Mouse (Mus musculus): ENCODE data around the gene Gtdc1. TPM values are rescaled to one million over a fixed set of nuclear protein-coding genes. Genes with fewer than 3 reads are reported as not detected.

The Gtdc1 gene
- polyA plus RNA-seq, 1 experiment from 2014 or later = 19.2 TPM

- WGBS = 95% methylated on average over 8 of the region's 8 CpGs
Observed at GRCm38 (mm10) chr2:44923056-44923883, 4.2 kb downstream of the Gtdc1 start.

GRCm38 (mm10) chr2:44922500-44922899, 5.0 kb downstream of the Gtdc1 start:
- 95% methylated on average over 2 of the region's 2 CpGs for WGBS
- Histone ChIP-seq H3K9me3 (no peaks in the 10 kb centered on the region), H3K4me2 (no peak overlapping the region), H3K9ac (no peak overlapping the region), H3K36me3 (no peaks in the 10 kb centered on the region), H3K4me1 (replicated peaks) (peaks cover 8% of the 10 kb centered on the region), H3K4me3 (no peak overlapping the region), H3K27me3 (no peaks in the 10 kb centered on the region), H3K27ac (replicated peaks) (no peak overlapping the region)
- no peak for ATAC-seq (ENCODE audit: low FRiP score, low read depth)

More at GRCm38 (mm10) chr2:44923056-44923883, 4.2 kb downstream of the Gtdc1 start:
- Histone ChIP-seq H3K36me3 (no peaks in the 10 kb centered on the region), H3K4me1 (replicated peaks) (peaks cover 8% of the 10 kb centered on the region), H3K4me2 (no peak overlapping the region), H3K9ac (no peak overlapping the region), H3K27me3 (no peaks in the 10 kb centered on the region), H3K27ac (replicated peaks) (no peak overlapping the region), H3K4me3 (no peak overlapping the region), H3K9me3 (no peaks in the 10 kb centered on the region)
- ATAC-seq (ENCODE audit: low FRiP score, low read depth) = no peak

- Histone ChIP-seq H3K27me3 (no peaks in the 10 kb centered on the region), H3K36me3 (no peaks in the 10 kb centered on the region), H3K9me3 (no peaks in the 10 kb centered on the region), H3K9ac (no peak overlapping the region), H3K27ac (replicated peaks) (no peak overlapping the region), H3K4me3 (no peak overlapping the region), H3K4me2 (no peak overlapping the region), H3K4me1 (replicated peaks) (peaks cover under 1% of the 10 kb centered on the region; the same call in 1 of the 2 replicates)
- WGBS = 91% methylated on average over 3 of the region's 3 CpGs
- no peak for ATAC-seq (ENCODE audit: low FRiP score, low read depth)
Observed at GRCm38 (mm10) chr2:44920471-44920870, 7.0 kb downstream of the Gtdc1 start.

GRCm38 (mm10) chr2:44919326-44919725, 8.1 kb downstream of the Gtdc1 start:
- Histone ChIP-seq H3K27ac (replicated peaks) (no peak overlapping the region), H3K9me3 (no peaks in the 10 kb centered on the region), H3K36me3 (no peaks in the 10 kb centered on the region), H3K4me2 (no peak overlapping the region), H3K27me3 (no peaks in the 10 kb centered on the region), H3K9ac (no peak overlapping the region), H3K4me3 (no peak overlapping the region), H3K4me1 (replicated peaks) (no peaks in the 10 kb centered on the region)
- 84% methylated on average over 1 of the region's 1 CpGs for WGBS
- ATAC-seq (ENCODE audit: low FRiP score, low read depth) = no peak

GRCm38 (mm10) chr2:44918737-44919136, 8.7 kb downstream of the Gtdc1 start:
- no peak overlapping the region for H3K27ac ChIP-seq (replicated peaks)
- no peak overlapping the region for H3K4me3 ChIP-seq
- H3K4me1 ChIP-seq (replicated peaks) = no peaks in the 10 kb centered on the region
- H3K27me3 ChIP-seq = no peaks in the 10 kb centered on the region
- H3K4me2 ChIP-seq = no peak overlapping the region
- H3K9ac ChIP-seq = no peak overlapping the region
- no peak for ATAC-seq (ENCODE audit: low FRiP score, low read depth)
- H3K36me3 ChIP-seq = no peaks in the 10 kb centered on the region
- WGBS = 95% methylated on average over 2 of the region's 2 CpGs
- no peaks in the 10 kb centered on the region for H3K9me3 ChIP-seq

- Histone ChIP-seq H3K27me3 (no peaks in the 10 kb centered on the region), H3K4me3 (no peak overlapping the region), H3K9me3 (no peaks in the 10 kb centered on the region), H3K36me3 (no peaks in the 10 kb centered on the region), H3K4me1 (replicated peaks) (no peaks in the 10 kb centered on the region), H3K4me2 (no peak overlapping the region), H3K27ac (replicated peaks) (no peak overlapping the region), H3K9ac (no peak overlapping the region)
- ATAC-seq (ENCODE audit: low FRiP score, low read depth) = no peak
Observed at GRCm38 (mm10) chr2:44916286-44916685, 11.2 kb downstream of the Gtdc1 start.

- no peaks in the 10 kb centered on the region for H3K9me3 ChIP-seq
- no peak overlapping the region for H3K9ac ChIP-seq
- no peak overlapping the region for H3K4me2 ChIP-seq
- H3K4me1 ChIP-seq (replicated peaks) = no peaks in the 10 kb centered on the region
- no peaks in the 10 kb centered on the region for H3K27me3 ChIP-seq
- H3K4me3 ChIP-seq = no peak overlapping the region
- WGBS = 96% methylated on average over 1 of the region's 1 CpGs
- no peak for ATAC-seq (ENCODE audit: low FRiP score, low read depth)
- H3K36me3 ChIP-seq = no peaks in the 10 kb centered on the region
- H3K27ac ChIP-seq (replicated peaks) = no peak overlapping the region
Observed at GRCm38 (mm10) chr2:44897801-44898200, 29.7 kb downstream of the Gtdc1 start.

- H3K27me3 ChIP-seq = no peaks in the 10 kb centered on the region
- H3K4me3 ChIP-seq = no peak overlapping the region
- no peak for ATAC-seq (ENCODE audit: low FRiP score, low read depth)
- H3K9me3 ChIP-seq = no peaks in the 10 kb centered on the region
- H3K4me1 ChIP-seq (replicated peaks) = no peaks in the 10 kb centered on the region
- H3K27ac ChIP-seq (replicated peaks) = no peak overlapping the region
- no peak overlapping the region for H3K4me2 ChIP-seq
- 83% methylated on average over 2 of the region's 2 CpGs for WGBS
- H3K9ac ChIP-seq = no peak overlapping the region
- H3K36me3 ChIP-seq = no peaks in the 10 kb centered on the region
Observed at GRCm38 (mm10) chr2:44873718-44874117, 53.7 kb downstream of the Gtdc1 start.

GRCm38 (mm10) chr2:44864726-44865125, 62.7 kb downstream of the Gtdc1 start:
- Histone ChIP-seq H3K4me2 (no peak overlapping the region), H3K9me3 (no peaks in the 10 kb centered on the region), H3K36me3 (no peaks in the 10 kb centered on the region), H3K4me3 (no peak overlapping the region), H3K27me3 (no peaks in the 10 kb centered on the region), H3K27ac (replicated peaks) (no peak overlapping the region), H3K4me1 (replicated peaks) (no peaks in the 10 kb centered on the region), H3K9ac (no peak overlapping the region)
- no peak for ATAC-seq (ENCODE audit: low FRiP score, low read depth)

GRCm38 (mm10) chr2:44854475-44854874, 73.0 kb downstream of the Gtdc1 start:
- peaks cover 7% of the 10 kb centered on the region for H3K36me3 ChIP-seq
- 54% methylated on average over 2 of the region's 2 CpGs for WGBS
- no peak overlapping the region for H3K4me3 ChIP-seq
- H3K9ac ChIP-seq = no peak overlapping the region
- H3K4me1 ChIP-seq (replicated peaks) = no peaks in the 10 kb centered on the region
- H3K9me3 ChIP-seq = no peaks in the 10 kb centered on the region
- ATAC-seq (ENCODE audit: low FRiP score, low read depth) = no peak
- no peaks in the 10 kb centered on the region for H3K27me3 ChIP-seq
- no peak overlapping the region for H3K27ac ChIP-seq (replicated peaks)
- no peak overlapping the region for H3K4me2 ChIP-seq

GRCm38 (mm10) chr2:44849666-44850065, 77.8 kb downstream of the Gtdc1 start:
- ATAC-seq (ENCODE audit: low FRiP score, low read depth) = no peak
- Histone ChIP-seq H3K9ac (no peak overlapping the region), H3K27ac (replicated peaks) (no peak overlapping the region), H3K4me1 (replicated peaks) (no peaks in the 10 kb centered on the region), H3K36me3 (peaks cover 7% of the 10 kb centered on the region), H3K9me3 (no peaks in the 10 kb centered on the region), H3K4me2 (no peak overlapping the region), H3K4me3 (no peak overlapping the region), H3K27me3 (no peaks in the 10 kb centered on the region)

- WGBS = 74% methylated on average over 1 of the region's 1 CpGs
- no peak for ATAC-seq (ENCODE audit: low FRiP score, low read depth)
Observed at GRCm38 (mm10) chr2:44848156-44848555, 79.3 kb downstream of the Gtdc1 start.

GRCm38 (mm10) chr2:44845424-44845823, 82.0 kb downstream of the Gtdc1 start:
- Histone ChIP-seq H3K27ac (replicated peaks) (no peak overlapping the region), H3K4me2 (no peak overlapping the region), H3K27me3 (no peaks in the 10 kb centered on the region), H3K9me3 (no peaks in the 10 kb centered on the region), H3K36me3 (no peaks in the 10 kb centered on the region), H3K4me3 (no peak overlapping the region), H3K9ac (no peak overlapping the region), H3K4me1 (replicated peaks) (no peaks in the 10 kb centered on the region)
- no peak for ATAC-seq (ENCODE audit: low FRiP score, low read depth)
- 96% methylated on average over 4 of the region's 4 CpGs for WGBS

More at GRCm38 (mm10) chr2:44848156-44848555, 79.3 kb downstream of the Gtdc1 start:
- no peaks in the 10 kb centered on the region for H3K9me3 ChIP-seq
- no peak overlapping the region for H3K4me3 ChIP-seq
- H3K4me1 ChIP-seq (replicated peaks) = no peaks in the 10 kb centered on the region
- H3K4me2 ChIP-seq = no peak overlapping the region
- H3K36me3 ChIP-seq = peaks cover 7% of the 10 kb centered on the region
- H3K27ac ChIP-seq (replicated peaks) = no peak overlapping the region
- no peak overlapping the region for H3K9ac ChIP-seq
- H3K27me3 ChIP-seq = no peaks in the 10 kb centered on the region
